Mouse (Mus musculus) heart, embryonic 11.5 days (tissue): ENCODE measurements around the gene Gng7. TPM values are rescaled to one million over a fixed set of nuclear protein-coding genes. Genes with fewer than 3 reads are reported as not detected.
"Not testable (repeated sequence)": the region's sequence is repeated elsewhere in the genome, so short reads cannot be mapped to it uniquely, and the experiment has no call there.

Experiments
- ATAC-seq: fragments of 200-750 bp; cut with Nextera tagmentation; replicated peaks from 2 replicates; pipeline ENCODE4 v1.8.0; 2017; ENCODE audit warnings: moderate library complexity; ENCODE audit not compliant: insufficient number of reproducible peaks, low FRiP score, low TSS enrichment
- H3K27ac ChIP-seq: fragments of 300-500 bp; sonication (generic); 2 replicates; pipeline ENCODE4 v1.5.1; 2014; ENCODE audit warnings: mild to moderate bottlenecking, low read depth, low read length
- H3K27me3 ChIP-seq: fragments of 300-500 bp; sonication (generic); 2 replicates; pipeline ENCODE4 v1.6.1; 2014; ENCODE audit warnings: mild to moderate bottlenecking, low read length, mixed read lengths; ENCODE audit not compliant: control insufficient read depth, insufficient read depth
- H3K36me3 ChIP-seq: fragments of 300-500 bp; sonication (generic); 2 replicates; pipeline ENCODE4 v1.6.1; 2014; ENCODE audit warnings: mild to moderate bottlenecking, low read length, moderate library complexity, mixed read lengths; ENCODE audit not compliant: control insufficient read depth, insufficient read depth
- H3K4me1 ChIP-seq: fragments of 300-500 bp; sonication (generic); 2 replicates; pipeline ENCODE4 v1.6.1; 2014; ENCODE audit warnings: low read length; ENCODE audit not compliant: control insufficient read depth, insufficient read depth
- H3K4me2 ChIP-seq: fragments of 300-500 bp; sonication (generic); 2 replicates; pipeline ENCODE4 v1.6.1; 2014; ENCODE audit warnings: mild to moderate bottlenecking, moderate library complexity
- H3K4me3 ChIP-seq: fragments of 300-500 bp; sonication (generic); 2 replicates; pipeline ENCODE4 v1.5.1; 2014; ENCODE audit warnings: low read depth, low read length
- H3K9ac ChIP-seq: fragments of 300-500 bp; sonication (generic); 2 replicates; pipeline ENCODE4 v1.6.1; 2014; ENCODE audit warnings: mild to moderate bottlenecking, low read depth, low read length, moderate library complexity
- H3K9me3 ChIP-seq: fragments of 300-500 bp; sonication (generic); replicated peaks from 2 replicates; pipeline ENCODE4 v1.6.1; 2016; ENCODE audit warnings: low read length; ENCODE audit not compliant: control insufficient read depth
- WGBS: fragments of 180-500 bp; shearing (Covaris S2); extraction: QIAGEN DNeasy Blood & Tissue Kit; methylation state at CpG from one replicate; pipeline ENCODE4 v1.1.7; 2014; ENCODE audit not compliant: insufficient replicate concordance; 5-methylcytosine and 5-hydroxymethylcytosine counted together
- polyA plus RNA-seq: library from polyadenylated mRNA; unstranded; fragments of >200 nt; fragmentation: Nextera tagmentation; extraction: Ambion mirVana; gene quantifications from 2 replicates; pipeline ENCODE4 v1.2.1, GENCODE M21; 2014

Gng7 gene
- 1.4 TPM in 2 replicates for polyA plus RNA-seq

DNA sequence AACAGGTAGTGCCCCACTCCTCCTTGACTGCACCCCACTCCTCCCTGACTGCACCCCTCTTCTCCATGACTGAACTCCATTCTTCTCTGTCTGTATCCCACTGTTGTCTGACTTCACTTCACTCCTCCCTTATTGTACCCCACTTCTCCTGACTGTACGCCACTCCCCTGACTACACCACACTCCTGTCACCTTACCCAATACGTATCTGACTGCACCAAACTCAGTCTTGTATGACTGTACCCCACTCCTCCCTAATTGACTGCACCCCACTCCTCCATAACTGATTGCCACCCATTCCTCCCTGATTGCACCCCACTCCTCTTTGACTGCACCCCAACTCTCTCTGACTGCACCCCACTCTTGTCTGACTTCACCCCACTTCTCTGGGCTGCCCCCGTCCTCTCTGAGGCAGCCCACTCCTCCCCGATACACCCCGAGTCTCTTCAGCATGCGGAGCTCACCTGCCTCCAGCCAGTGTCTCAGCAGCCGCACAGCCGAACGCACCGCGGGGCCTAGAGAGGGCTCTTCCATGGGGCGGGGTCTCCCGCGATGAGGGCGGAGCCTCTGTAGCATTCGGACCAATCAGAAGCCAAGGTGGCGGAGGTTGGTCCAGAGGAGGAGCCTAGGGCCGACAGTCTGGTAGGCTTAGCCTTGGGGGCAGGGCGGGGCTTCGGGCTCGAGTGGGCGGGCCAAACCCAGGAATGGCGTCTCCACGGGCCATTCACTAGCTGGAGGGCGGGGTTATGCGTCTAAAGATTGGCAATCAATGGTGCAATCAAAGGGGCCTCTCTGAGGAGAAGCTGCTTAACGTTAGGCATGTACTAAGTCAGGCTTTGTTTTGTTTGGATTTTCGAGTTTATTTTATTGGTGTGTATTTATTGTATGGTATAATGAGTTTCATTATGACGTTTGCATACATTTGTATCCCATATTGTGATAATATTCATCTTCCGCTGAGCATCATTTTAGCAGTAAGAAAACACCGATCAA lies at the start of gene Gng7:
TSS of gene Gng7 (minus strand) at position 553 of the 992 bp plus-strand sequence.
- Histone ChIP-seq H3K27ac (no peak within 1 kb of the TSS), H3K9me3 (no peaks in the 10 kb centered on the region), H3K9ac (no peak within 1 kb of the TSS; the same call in 1 of the 2 replicates), H3K36me3 (no peaks in the 10 kb centered on the region), H3K4me2 (peak within 1 kb of the TSS; percentile 55), H3K4me3 (peak within 1 kb of the TSS; percentile 12), H3K27me3 (peaks cover 6% of the 10 kb centered on the region; the same call in 1 of the 2 replicates), H3K4me1 (no peaks in the 10 kb centered on the region)
- WGBS, result 11% methylated on average over 31 of the region's 31 CpGs
- ATAC-seq, result peak; percentile 89

DNA sequence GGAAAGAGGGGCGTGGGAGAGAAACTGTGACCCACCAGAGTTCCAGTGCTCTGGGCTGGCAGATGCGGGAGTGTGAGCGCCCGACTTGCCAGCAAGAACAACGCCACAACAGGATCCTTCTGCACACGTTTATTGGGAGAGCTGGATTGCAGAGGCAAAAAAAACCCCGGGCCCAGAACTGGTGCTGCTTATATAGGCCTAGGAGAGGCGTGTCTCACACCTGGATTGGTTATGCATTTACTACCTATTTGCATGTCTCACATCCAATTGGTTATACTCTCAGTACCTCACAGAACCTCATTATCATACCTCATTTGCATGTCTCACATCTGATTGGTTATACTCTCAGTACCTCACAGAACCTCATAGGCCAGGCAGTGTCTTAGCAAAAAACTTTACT lies 49.8 kb upstream of the Gng7 start:
- 81% methylated on average over 8 of the region's 8 CpGs for WGBS
- not testable (repeated sequence) for H3K9ac ChIP-seq, H3K27ac ChIP-seq, ATAC-seq, H3K9me3 ChIP-seq, H3K4me1 ChIP-seq, H3K36me3 ChIP-seq, H3K4me3 ChIP-seq, H3K27me3 ChIP-seq, H3K4me2 ChIP-seq

- H3K4me3 ChIP-seq, result no peak overlapping the region
- 61% methylated on average over 4 of the region's 4 CpGs for WGBS
These were observed 48.0 kb upstream of the Gng7 start for GRCm38 (mm10) chr10:81062710-81063109.

GRCm38 (mm10) chr10:81059603-81060543 lies 45.1 kb upstream of the Gng7 start, which contains the start of gene Sgta:
Gene Sgta, minus strand, starts transcription at chr10:81060181.
- no peaks in the 10 kb centered on the region for H3K9me3 ChIP-seq
- H3K27ac ChIP-seq, result 0 out of 2 replicates have a peak within 1 kb of the TSS, but pooled peaks have one; percentile 30
- no peaks in the 10 kb centered on the region for H3K27me3 ChIP-seq
- no peaks in the 10 kb centered on the region; the same call in 1 of the 2 replicates for H3K36me3 ChIP-seq
- H3K4me2 ChIP-seq, result peak within 1 kb of the TSS; percentile 87
- peak within 1 kb of the TSS; percentile 81 for H3K9ac ChIP-seq
- WGBS, result under 1% methylated on average over 48 of the region's 48 CpGs
- peak within 1 kb of the TSS; percentile 74 for H3K4me3 ChIP-seq
- peak; percentile 90 for ATAC-seq
- peaks cover 16% of the 10 kb centered on the region for H3K4me1 ChIP-seq

More at GRCm38 (mm10) chr10:81062710-81063109, 48.0 kb upstream of the Gng7 start:
- Histone ChIP-seq H3K27me3 (no peaks in the 10 kb centered on the region), H3K4me2 (no peak overlapping the region), H3K9me3 (no peaks in the 10 kb centered on the region), H3K36me3 (no peaks in the 10 kb centered on the region), H3K4me1 (peaks cover 11% of the 10 kb centered on the region), H3K27ac (no peak overlapping the region), H3K9ac (no peak overlapping the region)
- ATAC-seq, result no peak

DNA sequence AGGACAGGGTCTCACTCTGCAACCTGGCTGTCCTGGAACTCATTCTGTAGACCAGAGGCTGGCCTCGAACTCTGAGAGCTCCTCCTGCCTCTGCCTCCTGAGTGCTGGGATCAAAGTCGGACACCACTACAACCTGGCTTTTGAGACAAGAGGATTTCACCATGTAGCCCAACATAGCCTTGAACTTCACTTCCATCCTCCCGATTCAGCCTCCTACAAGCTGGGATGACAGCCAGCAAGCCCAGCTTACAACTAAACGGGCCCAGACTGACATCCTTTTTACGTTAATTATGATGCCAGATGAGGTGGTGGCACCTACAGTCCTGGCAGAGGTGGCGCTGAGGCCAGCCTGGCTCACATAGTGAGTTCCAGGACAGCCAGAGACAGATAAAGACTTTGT lies 44.2 kb upstream of the Gng7 start:
- Histone ChIP-seq H3K4me3 (peak overlapping the region; percentile 74), H3K4me2 (peak overlapping the region; percentile 87), H3K36me3 (no peaks in the 10 kb centered on the region; the same call in 1 of the 2 replicates), H3K9ac (0 out of 2 replicates have a peak overlapping the region, but pooled peaks have one; percentile 81), H3K27me3 (no peaks in the 10 kb centered on the region), H3K27ac (no peak overlapping the region), H3K9me3 (no peaks in the 10 kb centered on the region), H3K4me1 (peaks cover 16% of the 10 kb centered on the region)
- ATAC-seq, result no peak
- 83% methylated on average over 6 of the region's 6 CpGs for WGBS

- Histone ChIP-seq H3K27ac (no peak overlapping the region), H3K4me2 (no peak overlapping the region), H3K9me3 (no peaks in the 10 kb centered on the region), H3K4me1 (peaks cover 16% of the 10 kb centered on the region), H3K9ac (no peak overlapping the region), H3K4me3 (no peak overlapping the region), H3K36me3 (no peaks in the 10 kb centered on the region; the same call in 1 of the 2 replicates), H3K27me3 (no peaks in the 10 kb centered on the region)
- no peak for ATAC-seq
- 91% methylated on average over 23 of the region's 23 CpGs for WGBS
These were observed 42.8 kb upstream of the Gng7 start for GRCm38 (mm10) chr10:81057406-81058130.

DNA sequence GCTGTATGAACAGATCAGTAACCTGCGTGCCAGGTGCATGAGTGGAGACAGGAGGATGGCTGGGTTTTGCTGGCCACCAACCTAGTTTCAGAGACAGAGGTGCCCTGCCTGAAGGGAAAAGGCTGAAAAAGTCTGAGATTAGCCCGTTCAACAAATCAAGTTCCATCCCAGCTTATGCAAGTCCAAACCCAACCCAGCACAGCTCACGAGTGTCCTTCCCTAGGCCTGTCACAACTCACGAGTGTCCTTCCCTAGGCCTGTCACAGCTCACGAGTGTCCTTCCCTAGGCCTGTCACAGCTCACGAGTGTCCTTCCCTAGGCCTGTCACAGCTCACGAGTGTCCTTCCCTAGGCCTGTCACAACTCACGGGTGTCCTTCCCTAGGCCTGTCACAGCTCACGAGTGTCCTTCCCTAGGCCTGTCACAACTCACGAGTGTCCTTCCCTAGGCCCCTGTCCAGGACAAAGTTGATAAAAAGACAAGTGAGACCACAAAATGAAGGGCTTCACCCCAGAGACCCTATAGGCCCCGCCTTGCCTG lies 41.1 kb upstream of the Gng7 start:
- 78% methylated on average over 11 of the region's 11 CpGs for WGBS
- H3K4me3 ChIP-seq, H3K4me2 ChIP-seq, H3K9me3 ChIP-seq, H3K9ac ChIP-seq, H3K27me3 ChIP-seq, H3K27ac ChIP-seq, ATAC-seq, H3K36me3 ChIP-seq: not testable (repeated sequence)
- H3K4me1 ChIP-seq, result peaks cover 16% of the 10 kb centered on the region
